Mouse (Mus musculus) stomach, embryonic 16.5 days (tissue): ENCODE data around the gene Trpm3. TPM values are rescaled to one million over a fixed set of nuclear protein-coding genes. Genes with fewer than 3 reads are reported as not detected.
"Not testable (repeated sequence)": the region's sequence is repeated elsewhere in the genome, so short reads cannot be mapped to it uniquely, and the experiment has no call there.

Experiments used
- ATAC-seq: fragments of 200-750 bp; cut with Nextera tagmentation; 2 replicates; pipeline ENCODE4 v1.8.0; 2017; ENCODE audit warnings: moderate number of reproducible peaks, moderate TSS enrichment; ENCODE audit not compliant: insufficient read depth, low FRiP score
- H3K27ac ChIP-seq: fragments of 300-500 bp; sonication (generic); 2 replicates; pipeline ENCODE4 v1.5.1; 2014; ENCODE audit warnings: low read length
- H3K27me3 ChIP-seq: fragments of 300-500 bp; sonication (generic); 2 replicates; pipeline ENCODE4 v1.6.1; 2014; ENCODE audit warnings: low read length, control low read depth, mixed read lengths; ENCODE audit not compliant: control insufficient read depth, insufficient read depth
- H3K36me3 ChIP-seq: fragments of 300-500 bp; sonication (generic); 2 replicates; pipeline ENCODE4 v1.6.1; 2014; ENCODE audit warnings: low read length; ENCODE audit not compliant: control insufficient read depth, insufficient read depth
- H3K4me1 ChIP-seq: fragments of 300-500 bp; sonication (generic); 2 replicates; pipeline ENCODE4 v1.6.1; 2014; ENCODE audit warnings: low read length, control low read depth, mixed read lengths; ENCODE audit not compliant: control insufficient read depth, insufficient read depth
- H3K4me2 ChIP-seq: fragments of 300-500 bp; sonication (generic); 2 replicates; pipeline ENCODE4 v1.6.1; 2014; ENCODE audit warnings: low read depth, low read length, mixed read lengths
- H3K4me3 ChIP-seq: fragments of 300-500 bp; sonication (generic); replicated peaks from 2 replicates; pipeline ENCODE4 v1.5.1; 2014; ENCODE audit warnings: mild to moderate bottlenecking, low read length
- H3K9ac ChIP-seq: fragments of 300-500 bp; sonication (generic); 2 replicates; pipeline ENCODE4 v1.6.1; 2014; ENCODE audit warnings: low read length
- H3K9me3 ChIP-seq: fragments of 300-500 bp; sonication (generic); replicated peaks from 2 replicates; pipeline ENCODE4 v1.6.1; 2016; ENCODE audit warnings: low read length, control low read depth; ENCODE audit not compliant: control insufficient read depth
- WGBS: fragments of 180-500 bp; shearing (Covaris S2); extraction: QIAGEN DNeasy Blood & Tissue Kit; methylation state at CpG from one replicate; pipeline ENCODE4 v1.1.7; 2014; 5-methylcytosine and 5-hydroxymethylcytosine counted together
- polyA plus RNA-seq: library from polyadenylated mRNA; unstranded; fragments of >200 nt; fragmentation: Nextera tagmentation; extraction: Ambion mirVana; gene quantifications from 2 replicates; pipeline ENCODE4 v1.2.1, GENCODE M21; 2015

Trpm3 gene
- polyA plus RNA-seq, 1 experiment from 2014 or later = 1.0 TPM

GRCm38 (mm10) chr19:23033343-23033742, 894.5 kb downstream of the Trpm3 start:
- H3K4me3 ChIP-seq, ATAC-seq, H3K36me3 ChIP-seq, H3K27ac ChIP-seq, H3K4me2 ChIP-seq, H3K9ac ChIP-seq, H3K4me1 ChIP-seq, H3K27me3 ChIP-seq, H3K9me3 ChIP-seq: not testable (repeated sequence)
- 57% methylated on average over 1 of the region's 1 CpGs for WGBS

GRCm38 (mm10) chr19:23034117-23034516, 895.3 kb downstream of the Trpm3 start:
- no peaks in the 10 kb centered on the region for H3K27me3 ChIP-seq
- no peak overlapping the region for H3K27ac ChIP-seq
- WGBS = 68% methylated on average over 5 of the region's 5 CpGs
- no peak overlapping the region for H3K9ac ChIP-seq
- H3K9me3 ChIP-seq = no peaks in the 10 kb centered on the region; the same call in 1 of the 2 replicates
- H3K4me3 ChIP-seq = no peak overlapping the region
- no peak overlapping the region for H3K4me2 ChIP-seq
- no peak for ATAC-seq
- no peaks in the 10 kb centered on the region for H3K4me1 ChIP-seq
- no peaks in the 10 kb centered on the region for H3K36me3 ChIP-seq

DNA sequence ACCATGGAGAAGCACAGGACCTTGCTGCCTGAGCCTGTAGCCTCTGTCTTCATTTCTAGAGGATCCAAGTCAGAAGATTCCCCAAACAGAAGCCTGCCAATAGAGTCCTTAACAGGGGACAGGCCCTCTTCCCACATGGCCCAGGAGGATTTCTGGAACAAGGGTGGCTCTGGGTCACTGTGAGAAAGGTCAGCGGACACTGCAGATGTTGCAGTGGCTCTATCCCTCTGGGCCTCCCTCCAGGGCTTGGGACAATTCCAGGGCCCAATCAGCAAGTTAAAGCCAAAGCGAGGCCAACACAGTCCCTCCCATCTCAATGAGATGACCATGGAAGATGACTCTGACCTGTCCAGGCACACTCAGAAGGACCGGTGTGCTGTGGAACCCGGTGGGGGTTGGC, 896.1 kb downstream of the Trpm3 start:
- Histone ChIP-seq H3K9me3 (no peaks in the 10 kb centered on the region; the same call in 1 of the 2 replicates), H3K4me1 (no peaks in the 10 kb centered on the region), H3K4me2 (no peak overlapping the region), H3K27ac (no peak overlapping the region), H3K4me3 (no peak overlapping the region), H3K36me3 (no peaks in the 10 kb centered on the region), H3K27me3 (no peaks in the 10 kb centered on the region), H3K9ac (no peak overlapping the region)
- no peak for ATAC-seq
- WGBS = 78% methylated on average over 4 of the region's 4 CpGs

GRCm38 (mm10) chr19:23035786-23036185, 896.9 kb downstream of the Trpm3 start:
- no peak overlapping the region for H3K4me2 ChIP-seq
- no peak for ATAC-seq
- H3K27me3 ChIP-seq = no peaks in the 10 kb centered on the region
- no peak overlapping the region for H3K27ac ChIP-seq
- no peak overlapping the region for H3K4me3 ChIP-seq
- H3K9ac ChIP-seq = no peak overlapping the region
- H3K9me3 ChIP-seq = no peaks in the 10 kb centered on the region; the same call in 1 of the 2 replicates
- no peaks in the 10 kb centered on the region for H3K36me3 ChIP-seq
- no peaks in the 10 kb centered on the region for H3K4me1 ChIP-seq
- WGBS = 84% methylated on average over 3 of the region's 3 CpGs

GRCm38 (mm10) chr19:23036782-23037477, 898.1 kb downstream of the Trpm3 start:
- Histone ChIP-seq H3K27ac (no peak overlapping the region), H3K36me3 (no peaks in the 10 kb centered on the region), H3K27me3 (no peaks in the 10 kb centered on the region), H3K9me3 (no peaks in the 10 kb centered on the region; the same call in 1 of the 2 replicates), H3K4me1 (no peaks in the 10 kb centered on the region), H3K9ac (no peak overlapping the region), H3K4me2 (no peak overlapping the region), H3K4me3 (no peak overlapping the region)
- ATAC-seq = no peak
- 58% methylated on average over 11 of the region's 11 CpGs for WGBS

GRCm38 (mm10) chr19:23037499-23037898, 898.7 kb downstream of the Trpm3 start:
- Histone ChIP-seq H3K9me3 (no peaks in the 10 kb centered on the region; the same call in 1 of the 2 replicates), H3K4me1 (no peaks in the 10 kb centered on the region), H3K9ac (no peak overlapping the region), H3K27me3 (no peaks in the 10 kb centered on the region), H3K36me3 (no peaks in the 10 kb centered on the region), H3K4me2 (no peak overlapping the region), H3K4me3 (no peak overlapping the region), H3K27ac (no peak overlapping the region)
- no peak for ATAC-seq
- WGBS = 81% methylated on average over 14 of the region's 14 CpGs

- Histone ChIP-seq H3K9me3 (no peaks in the 10 kb centered on the region), H3K27me3 (no peaks in the 10 kb centered on the region), H3K36me3 (no peaks in the 10 kb centered on the region), H3K4me3 (no peak overlapping the region), H3K4me1 (no peaks in the 10 kb centered on the region), H3K9ac (no peak overlapping the region), H3K27ac (no peak overlapping the region), H3K4me2 (no peak overlapping the region)
- ATAC-seq = no peak
- 88% methylated on average over 2 of the region's 2 CpGs for WGBS
These were observed 899.5 kb downstream of the Trpm3 start for GRCm38 (mm10) chr19:23038321-23038720.

- no peaks in the 10 kb centered on the region for H3K27me3 ChIP-seq
- ATAC-seq = no peak
These were observed 902.8 kb downstream of the Trpm3 start for GRCm38 (mm10) chr19:23041483-23042167.

DNA sequence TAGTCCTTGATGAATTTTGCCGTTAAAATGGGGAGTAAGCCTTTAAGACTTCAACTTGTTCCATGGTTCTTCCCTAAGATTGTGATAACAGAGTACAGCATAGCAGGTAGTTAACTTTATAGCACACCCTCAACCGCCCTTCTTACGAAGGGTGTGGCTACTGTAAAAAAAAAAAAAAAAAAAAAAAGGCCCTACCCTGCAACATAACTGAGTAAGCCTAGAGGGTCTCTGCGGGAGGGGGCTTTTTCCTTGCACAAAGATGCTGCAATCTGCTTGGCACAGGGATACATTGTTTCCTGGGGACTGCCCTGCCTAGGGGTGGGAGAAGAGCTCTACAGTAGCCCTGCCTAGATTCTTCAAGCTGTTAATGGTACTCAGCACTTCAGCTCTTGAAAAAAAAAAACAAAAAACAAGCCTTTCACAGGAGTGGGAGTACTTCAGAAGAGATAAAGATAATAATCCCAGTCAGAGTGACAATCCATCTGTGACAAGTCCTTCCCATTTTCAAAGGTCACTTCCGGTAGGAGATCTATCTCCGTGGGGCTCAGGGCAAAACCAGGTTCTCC, 903.4 kb downstream of the Trpm3 start:
- 59% methylated on average over 6 of the region's 6 CpGs for WGBS
- no peaks in the 10 kb centered on the region for H3K27me3 ChIP-seq
- no peak for ATAC-seq

More at GRCm38 (mm10) chr19:23041483-23042167, 902.8 kb downstream of the Trpm3 start:
- WGBS = 61% methylated on average over 6 of the region's 6 CpGs
- Histone ChIP-seq H3K9me3 (no peaks in the 10 kb centered on the region), H3K9ac (no peak overlapping the region), H3K4me3 (no peak overlapping the region), H3K4me1 (no peaks in the 10 kb centered on the region), H3K4me2 (no peak overlapping the region), H3K27ac (no peak overlapping the region), H3K36me3 (no peaks in the 10 kb centered on the region)

More for the DNA sequence above, 903.4 kb downstream of the Trpm3 start:
- Histone ChIP-seq H3K4me2 (no peak overlapping the region), H3K4me1 (no peaks in the 10 kb centered on the region), H3K9me3 (no peaks in the 10 kb centered on the region), H3K9ac (no peak overlapping the region), H3K27ac (no peak overlapping the region), H3K4me3 (no peak overlapping the region), H3K36me3 (no peaks in the 10 kb centered on the region)
